Mouse (Mus musculus): Measurements from ENCODE around the gene Rps13.

GRCm38 (mm10) chr7:116298389-116298788 is 35.6 kb downstream of the Rps13 start:
- no peak for TF ChIP-seq CTCF (IDR thresholded peaks at IDR 0.05; ENCODE audit: low read depth, low read length)
- no peak for TF ChIP-seq EP300 (IDR thresholded peaks at IDR 0.05; ENCODE audit: insufficient read depth, low read depth, low read length)
